Mouse (Mus musculus) left cerebral cortex, postnatal 4 days (tissue): ENCODE results near the gene Bcl7b. TPM values are rescaled to one million over a fixed set of nuclear protein-coding genes. Genes with fewer than 3 reads are reported as not detected.

ENCODE experiments used
- DNase-seq: peaks from one replicate; pipeline ENCODE4 v3.0.0-alpha.2; 2022
- intact Hi-C: fragments of 180-260 bp; cut with DNase I; formaldehyde crosslinking; loops from one replicate; pipeline ENCODE4 v1.15.1; 2025
- total RNA-seq, 2 experiments: library from RNA; stranded (reverse); gene quantifications; 2 replicates each; pipeline ENCODE4 v1.2.3; 2021

The Bcl7b gene
- total RNA-seq, 2 experiments from 2014 or later: 24.3 to 26.6 TPM

DNA sequence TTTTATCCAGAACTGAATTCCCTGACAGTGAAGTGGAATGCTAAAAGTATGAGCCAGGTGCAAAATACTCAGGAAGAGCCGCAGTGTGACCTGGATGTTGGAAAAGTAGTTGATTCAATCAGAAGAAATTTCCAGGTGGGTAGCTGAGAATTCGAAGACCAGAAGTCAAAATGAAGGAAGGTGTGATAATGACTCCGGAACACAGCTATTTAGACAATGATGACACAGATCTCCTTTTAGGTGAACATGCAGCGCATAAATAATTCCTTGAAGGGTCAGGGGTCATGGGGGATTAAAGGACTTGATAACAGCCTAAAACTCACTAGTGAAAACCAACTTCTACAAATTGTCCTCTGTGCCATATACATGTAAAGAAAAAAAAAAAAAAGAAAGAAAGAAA, 614 bp upstream of the Bcl7b start:
- DNase-seq: no peak
- intact Hi-C loops: no loop called here

DNA sequence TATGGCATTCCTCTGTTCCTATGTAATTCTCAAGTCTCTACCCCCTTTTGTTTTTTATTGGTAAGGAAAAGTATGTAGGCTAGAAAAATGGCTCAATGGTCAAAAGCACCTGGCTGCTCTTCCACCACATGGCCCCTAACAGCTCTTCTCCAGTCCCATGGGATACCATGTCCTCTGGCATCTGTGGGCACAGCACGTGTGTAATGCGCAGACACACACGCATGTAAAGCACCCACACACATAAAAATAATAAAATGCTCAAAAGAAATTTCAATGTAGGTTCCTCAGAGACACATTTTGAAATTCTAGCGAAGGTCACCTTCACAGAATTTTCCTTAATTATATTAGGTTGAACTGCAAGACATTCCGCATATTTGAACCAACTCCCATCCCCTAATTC, 1.4 kb downstream of the Bcl7b start:
- intact Hi-C loops: no loop called here
- no peak for DNase-seq

DNA sequence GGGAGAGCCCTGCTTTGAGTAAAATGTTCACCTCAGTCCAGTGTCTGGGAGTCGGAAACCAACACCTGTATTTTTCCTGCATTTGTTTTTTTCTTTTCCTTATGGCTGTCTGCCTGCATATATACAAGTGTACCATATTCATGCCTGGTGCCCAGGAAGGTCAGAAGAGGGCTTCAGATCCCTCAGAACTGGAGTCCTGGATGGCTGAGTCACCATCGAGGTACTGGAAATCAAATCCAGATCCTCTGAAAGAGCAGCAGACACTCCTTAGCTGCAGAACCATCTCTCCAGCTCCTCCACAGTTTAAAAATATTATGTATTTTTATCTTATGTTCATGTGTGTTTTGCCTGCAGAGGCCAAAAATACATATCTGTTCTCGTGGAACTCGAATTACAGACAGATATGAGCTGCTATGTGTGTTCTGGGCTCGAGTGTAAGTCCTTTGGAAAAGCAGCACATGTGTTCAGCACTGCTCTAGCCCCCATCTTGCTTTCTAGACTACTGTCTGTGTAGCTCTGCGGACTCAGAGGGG, 3.7 kb downstream of the Bcl7b start:
- DNase-seq: no peak
- intact Hi-C loops: loop anchor here (10.0 kb wide), 1 partner anchor 157 kb away; no protein-coding TSS in a partner anchor

DNA sequence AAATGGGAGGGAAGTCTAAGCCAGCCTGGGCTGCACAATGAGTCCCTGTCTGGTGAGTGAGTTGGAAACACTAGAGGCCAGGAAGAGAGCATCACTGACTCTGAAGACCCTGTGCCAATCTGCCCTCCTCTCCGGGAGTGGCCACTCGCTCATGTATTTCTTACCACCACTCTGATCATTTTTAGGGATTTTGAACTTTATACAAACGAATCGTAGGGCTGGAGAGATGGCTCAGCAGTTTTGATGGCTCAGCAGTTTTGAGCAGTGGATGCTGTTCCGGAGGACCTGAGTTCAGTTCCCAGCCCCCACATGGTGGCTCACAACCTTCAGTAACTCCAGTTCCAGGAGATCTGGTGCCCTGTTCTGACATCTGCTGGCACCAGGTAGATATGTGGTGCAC, 4.9 kb downstream of the Bcl7b start:
- no peak for DNase-seq
- intact Hi-C loops: loop anchor here (10.0 kb wide), 1 partner anchor 158 kb away; no protein-coding TSS in a partner anchor

DNA sequence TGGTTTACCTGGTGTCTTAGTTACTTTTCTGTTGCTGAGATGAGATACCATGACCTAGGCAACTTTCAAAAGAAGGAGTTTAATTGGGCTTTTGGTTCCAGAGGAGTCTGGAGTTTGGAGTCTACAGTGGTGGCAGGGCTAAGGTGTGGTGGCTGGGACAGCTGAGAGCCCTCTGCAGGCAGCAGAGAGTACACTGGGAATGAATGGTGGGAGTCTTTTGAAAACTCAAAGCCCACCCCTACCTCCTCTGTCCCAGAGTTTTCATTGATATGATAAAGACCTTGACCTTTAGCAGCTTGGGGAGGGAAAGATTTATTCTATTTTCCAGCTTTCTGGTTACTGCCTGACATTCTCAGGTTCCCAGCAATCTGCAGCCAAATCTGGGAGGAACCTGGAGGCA, 7.0 kb downstream of the Bcl7b start:
- intact Hi-C loops: loop anchor here (10.0 kb wide), 1 partner anchor 160 kb away; no protein-coding TSS in a partner anchor
- no peak for DNase-seq

DNA sequence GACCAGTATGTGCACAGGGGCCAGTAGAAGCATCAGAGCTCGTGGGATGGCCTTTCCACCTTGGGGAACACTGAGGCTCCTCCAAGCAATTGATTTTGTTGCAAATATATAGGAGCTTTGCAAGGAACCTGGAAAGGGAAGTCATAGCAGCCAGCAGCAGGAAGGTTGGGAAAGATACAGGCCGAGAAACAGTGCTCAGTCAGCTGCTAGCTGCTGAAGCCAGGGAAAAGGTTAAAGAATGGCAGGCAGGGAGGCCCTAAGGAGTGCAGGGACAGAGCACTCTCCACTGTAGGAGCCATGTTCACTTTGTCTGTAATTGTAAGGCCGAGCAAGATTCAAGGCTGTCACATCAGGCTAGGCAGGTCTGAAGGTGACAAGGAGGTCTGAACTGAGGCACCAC, 10.4 kb downstream of the Bcl7b start:
- intact Hi-C loops: loop anchor here (10.0 kb wide), 1 partner anchor 164 kb away; no protein-coding TSS in a partner anchor
- DNase-seq: no peak

DNA sequence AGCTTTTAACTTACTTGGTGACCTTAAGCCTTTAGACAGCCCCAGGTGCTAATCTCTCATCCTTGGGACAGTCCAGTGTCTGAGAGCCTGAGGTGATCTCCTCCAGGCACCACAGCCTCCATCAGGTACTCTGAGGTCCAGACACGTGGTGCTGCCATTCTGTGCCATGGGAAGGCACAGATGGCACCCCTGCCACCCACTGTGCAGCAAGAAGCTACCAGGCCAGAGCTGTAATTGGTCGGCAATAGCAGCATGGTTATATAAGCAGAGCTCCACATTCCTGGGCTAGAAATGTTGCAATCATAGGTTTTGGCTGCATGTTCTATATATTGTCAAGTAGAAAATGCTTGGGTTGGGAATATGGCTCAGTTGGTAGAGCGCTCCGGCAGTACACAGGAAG, 10.9 kb downstream of the Bcl7b start:
- intact Hi-C loops: loop anchor here (10.0 kb wide), 1 partner anchor 164 kb away; no protein-coding TSS in a partner anchor
- DNase-seq: peak; percentile 77

DNA sequence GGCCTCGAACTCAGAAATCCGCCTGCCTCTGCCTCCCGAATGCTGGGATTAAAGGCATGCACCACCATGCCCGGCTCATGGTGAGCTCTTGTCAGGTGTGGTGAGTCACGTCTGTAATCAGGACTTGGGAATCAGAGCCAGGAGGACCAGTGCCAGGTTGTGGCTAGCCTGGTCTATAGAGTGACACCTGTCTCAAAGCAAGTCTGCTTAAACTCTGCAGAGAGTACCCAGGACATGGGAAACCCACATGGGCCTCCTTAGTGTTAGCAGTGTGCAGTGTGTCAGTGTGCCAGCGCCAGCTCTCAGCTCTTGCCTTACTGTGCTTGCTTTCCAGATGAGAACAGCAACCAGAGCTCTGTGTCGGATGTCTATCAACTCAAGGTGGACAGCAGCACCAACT, 11.5 kb downstream of the Bcl7b start:
- no peak for DNase-seq
- intact Hi-C loops: loop anchor here (10.0 kb wide), 1 partner anchor 165 kb away; no protein-coding TSS in a partner anchor

DNA sequence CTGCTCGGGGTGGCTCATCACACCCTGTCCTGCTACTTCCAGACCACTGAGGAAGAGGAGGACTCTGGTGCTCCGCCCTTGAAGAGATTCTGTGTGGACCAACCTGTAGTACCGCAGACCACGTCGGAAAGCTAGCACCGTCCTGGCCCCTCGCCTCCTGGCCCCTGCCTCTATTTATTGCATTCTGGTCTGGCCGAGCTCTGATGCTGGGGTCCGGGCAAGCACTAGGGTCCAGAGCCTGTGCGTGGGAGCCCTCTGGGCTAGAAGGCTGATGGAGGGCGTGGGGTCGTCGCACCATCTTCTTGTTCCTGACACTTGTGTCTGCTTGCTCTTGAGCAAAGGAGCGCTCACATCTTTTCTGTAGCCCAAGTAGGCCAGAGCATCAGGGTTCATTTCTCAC, 12.7 kb downstream of the Bcl7b start:
- no peak for DNase-seq
- intact Hi-C loops: no loop called here

DNA sequence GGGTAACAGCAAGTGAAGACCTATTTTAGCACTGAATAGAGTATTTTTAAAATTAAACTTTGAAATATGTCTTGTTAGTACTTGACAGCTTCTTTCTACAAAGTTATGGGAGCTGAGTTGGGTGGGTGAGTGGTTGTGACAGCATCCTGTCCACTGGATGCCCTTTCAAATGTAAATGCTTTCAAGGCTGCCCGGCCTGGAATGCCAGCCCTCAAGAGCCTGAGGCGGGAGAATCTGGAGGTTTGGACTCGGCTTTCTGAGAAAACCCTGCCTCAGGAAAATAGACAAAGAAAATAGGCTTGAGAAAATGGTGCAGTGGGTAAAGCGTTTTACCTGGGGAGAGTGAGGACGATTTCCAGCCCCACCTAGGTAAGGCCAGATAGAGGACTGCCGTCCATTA, 13.7 kb downstream of the Bcl7b start:
- no peak for DNase-seq
- intact Hi-C loops: no loop called here

DNA sequence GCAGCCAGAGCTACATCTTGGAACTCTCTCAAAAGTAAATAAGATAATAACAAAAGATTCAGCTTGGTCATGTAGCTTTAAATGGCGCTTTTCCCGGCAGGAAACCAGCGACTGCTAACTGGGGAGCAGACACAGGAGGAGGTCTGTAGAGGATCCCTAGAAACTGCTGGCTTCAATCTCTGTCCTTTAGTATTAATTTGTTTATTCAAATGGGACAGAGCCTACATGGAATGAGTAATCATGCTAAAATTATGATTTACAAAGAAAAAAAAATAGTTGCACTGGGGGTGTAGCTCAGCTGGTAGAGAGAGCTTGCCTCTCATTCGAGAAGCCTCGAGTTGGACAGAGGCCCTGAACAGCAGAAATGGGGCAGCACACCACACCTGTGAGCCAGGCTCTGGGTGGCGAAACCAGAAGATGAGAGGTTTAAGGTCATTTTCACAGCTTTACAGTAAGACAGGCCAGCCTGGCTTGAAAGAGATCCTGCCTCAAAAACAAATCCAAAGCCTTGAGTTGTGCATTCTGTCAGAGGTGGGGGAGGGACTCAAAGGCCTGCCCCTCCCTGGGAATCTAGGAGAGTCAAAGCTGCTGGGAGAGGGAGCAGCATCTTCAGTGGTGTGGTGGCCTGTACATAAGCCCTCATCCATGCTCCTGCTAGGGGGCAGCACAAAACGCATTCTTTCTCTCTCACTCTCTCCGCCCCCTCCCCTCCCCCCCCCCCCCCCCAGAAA, 15.2 kb downstream of the Bcl7b start:
- no peak for DNase-seq
- intact Hi-C loops: no loop called here

DNA sequence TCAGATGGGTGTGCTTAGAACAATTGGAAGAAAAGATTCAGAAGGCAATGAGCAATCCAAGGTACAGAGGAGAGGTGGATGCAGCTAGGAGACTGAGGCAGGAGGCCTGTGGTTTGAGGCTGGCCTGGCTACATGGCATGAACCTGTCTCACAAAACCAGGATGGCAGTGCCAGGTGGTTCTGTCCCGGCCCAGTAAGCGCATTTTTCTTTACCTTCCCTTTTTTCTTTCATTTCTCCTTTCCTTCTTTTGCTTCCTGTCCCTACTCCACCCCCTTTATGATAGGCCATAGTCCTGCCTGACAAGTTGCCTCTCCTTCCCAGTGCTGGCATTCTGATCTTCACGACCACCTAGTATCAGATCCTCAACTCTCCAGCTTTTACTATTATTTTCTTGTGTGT, 16.9 kb downstream of the Bcl7b start:
- intact Hi-C loops: no loop called here
- DNase-seq: no peak

DNA sequence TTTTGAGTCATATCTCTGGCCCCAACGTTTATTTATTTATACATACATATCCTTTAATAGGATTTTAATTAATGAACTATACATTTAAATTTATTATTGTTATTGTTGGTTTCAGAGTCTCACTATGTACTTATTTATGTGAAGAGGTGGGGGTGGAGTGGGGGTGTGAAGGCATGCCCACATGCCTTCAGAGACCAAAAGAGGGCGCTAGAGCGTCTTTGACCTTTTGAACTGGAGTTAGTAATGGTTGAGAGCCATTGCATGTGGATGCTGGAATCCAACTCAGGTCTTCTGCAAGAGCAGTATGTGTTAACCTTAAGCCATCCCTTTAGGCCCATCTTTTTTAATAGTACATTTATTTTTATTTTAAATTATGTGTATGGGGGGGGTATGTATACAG, 17.5 kb downstream of the Bcl7b start:
- intact Hi-C loops: no loop called here
- peak; percentile 23 for DNase-seq

DNA sequence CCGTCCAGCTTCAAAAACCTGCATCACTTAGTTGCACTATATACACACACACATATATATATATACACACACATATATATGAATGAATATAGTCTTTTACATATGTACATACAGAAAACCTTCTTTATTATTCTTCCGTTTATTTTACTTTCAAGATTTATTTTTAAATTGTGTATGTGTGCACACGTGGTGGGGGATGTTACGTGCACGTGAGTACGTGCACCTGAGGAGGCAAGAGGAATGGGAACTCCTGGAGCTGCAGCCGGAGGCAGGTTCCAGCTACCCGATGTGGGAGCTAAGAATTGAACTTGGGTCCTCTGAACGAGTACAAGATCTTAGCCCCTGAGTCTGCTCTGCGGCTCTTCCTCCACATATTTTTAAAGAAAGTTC, 18.1 kb downstream of the Bcl7b start:
- intact Hi-C loops: no loop called here
- no peak for DNase-seq

DNA sequence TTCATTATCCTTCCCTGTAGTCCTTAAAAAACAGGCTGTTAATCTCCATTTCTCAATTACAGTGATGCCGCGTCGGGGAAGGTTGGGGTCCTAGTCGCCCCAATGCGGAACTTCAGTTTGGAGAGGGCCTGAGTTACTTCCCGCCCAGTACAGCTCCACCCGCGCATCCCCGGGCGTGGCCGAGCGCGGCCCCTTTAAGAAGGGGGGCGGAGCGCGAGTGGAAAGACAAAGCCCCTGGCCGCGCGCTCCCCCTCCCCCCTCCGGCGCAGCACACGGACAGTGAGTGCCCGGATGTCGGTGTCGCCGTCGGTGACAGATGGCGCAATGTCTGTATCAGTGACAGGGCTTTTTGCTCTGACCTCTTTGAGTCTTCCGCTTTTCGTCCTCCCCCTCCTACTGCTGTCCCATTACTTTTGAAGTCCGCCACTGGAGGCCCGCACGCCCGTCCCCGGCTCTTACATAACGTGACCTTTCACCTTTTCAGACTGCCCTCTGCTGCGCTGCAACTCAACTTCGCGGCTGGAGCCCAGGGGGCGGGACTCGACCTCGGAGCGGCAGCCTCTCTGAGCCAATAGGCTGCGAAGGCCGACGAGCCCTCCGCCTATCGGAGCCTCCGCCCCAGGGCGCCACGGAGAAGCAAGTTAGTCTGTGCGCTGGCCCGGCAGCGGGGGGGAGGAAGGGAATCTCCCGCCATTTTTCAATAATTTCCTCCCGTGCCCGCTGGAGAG, 18.7 kb downstream of the Bcl7b start, which contains the start of gene Baz1b:
Gene Baz1b, plus strand, starts transcription at position 644 of the 728 bp plus-strand sequence.
- intact Hi-C loops: no loop called here
- DNase-seq: peak; percentile 100

DNA sequence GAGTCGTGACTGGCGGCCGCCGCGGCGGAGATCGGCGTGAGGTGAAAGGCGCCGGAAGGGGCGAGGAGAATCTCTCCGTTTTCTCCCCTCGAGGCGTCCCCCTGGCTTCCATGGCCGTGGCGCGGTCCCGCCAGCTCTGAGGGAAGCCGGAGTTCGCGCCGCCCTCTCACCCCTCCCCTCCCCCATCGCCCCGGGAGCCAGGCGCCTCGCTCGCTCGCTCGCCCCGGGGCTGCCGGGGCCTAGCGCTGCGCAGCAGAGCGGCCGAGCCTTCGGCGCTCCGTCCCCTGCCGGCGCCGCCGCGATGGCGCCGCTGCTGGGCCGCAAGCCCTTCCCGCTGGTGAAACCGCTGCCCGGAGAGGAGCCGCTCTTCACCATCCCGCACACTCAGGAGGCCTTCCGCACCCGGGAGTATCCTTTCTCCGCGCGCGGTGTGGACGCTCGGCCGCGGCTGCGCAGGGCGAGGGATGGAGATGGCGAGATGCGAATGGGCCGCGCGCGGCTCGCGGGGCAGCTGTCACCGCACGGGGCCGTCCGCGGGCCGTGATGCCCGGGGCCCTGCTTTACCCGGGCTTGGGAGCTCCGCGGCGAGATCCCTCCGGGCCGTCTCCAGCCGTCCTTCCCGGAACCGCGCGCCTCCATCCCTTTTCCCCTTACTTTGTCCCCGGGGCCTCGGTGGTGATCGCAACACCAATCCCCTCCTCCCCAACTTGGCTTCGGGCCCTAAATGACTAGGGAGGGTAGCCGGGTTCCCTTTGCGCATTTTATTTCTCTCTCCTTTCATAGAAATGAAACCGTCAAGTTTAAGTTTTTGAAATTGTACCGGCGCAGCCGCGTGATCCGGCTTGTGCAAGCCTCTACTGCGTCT, 19.5 kb downstream of the Bcl7b start:
- intact Hi-C loops: no loop called here
- DNase-seq: peak; percentile 48

DNA sequence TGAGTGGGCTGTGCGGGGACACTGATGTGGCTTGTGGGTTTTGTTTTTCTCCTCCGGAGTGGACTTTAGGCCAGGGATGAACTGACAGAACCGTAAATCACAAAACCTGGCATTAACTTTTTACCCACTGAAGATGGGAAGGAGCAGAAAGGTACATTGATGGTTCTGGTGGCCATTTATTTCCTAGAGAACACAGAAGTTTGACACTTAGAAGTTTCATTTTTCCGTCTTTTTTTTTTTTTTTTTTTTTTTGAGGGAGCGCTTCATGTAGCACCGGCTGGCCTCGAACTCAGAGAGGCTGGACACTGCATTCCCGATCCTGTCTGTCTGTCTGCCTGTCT, 20.1 kb downstream of the Bcl7b start:
- no peak for DNase-seq
- intact Hi-C loops: no loop called here

DNA sequence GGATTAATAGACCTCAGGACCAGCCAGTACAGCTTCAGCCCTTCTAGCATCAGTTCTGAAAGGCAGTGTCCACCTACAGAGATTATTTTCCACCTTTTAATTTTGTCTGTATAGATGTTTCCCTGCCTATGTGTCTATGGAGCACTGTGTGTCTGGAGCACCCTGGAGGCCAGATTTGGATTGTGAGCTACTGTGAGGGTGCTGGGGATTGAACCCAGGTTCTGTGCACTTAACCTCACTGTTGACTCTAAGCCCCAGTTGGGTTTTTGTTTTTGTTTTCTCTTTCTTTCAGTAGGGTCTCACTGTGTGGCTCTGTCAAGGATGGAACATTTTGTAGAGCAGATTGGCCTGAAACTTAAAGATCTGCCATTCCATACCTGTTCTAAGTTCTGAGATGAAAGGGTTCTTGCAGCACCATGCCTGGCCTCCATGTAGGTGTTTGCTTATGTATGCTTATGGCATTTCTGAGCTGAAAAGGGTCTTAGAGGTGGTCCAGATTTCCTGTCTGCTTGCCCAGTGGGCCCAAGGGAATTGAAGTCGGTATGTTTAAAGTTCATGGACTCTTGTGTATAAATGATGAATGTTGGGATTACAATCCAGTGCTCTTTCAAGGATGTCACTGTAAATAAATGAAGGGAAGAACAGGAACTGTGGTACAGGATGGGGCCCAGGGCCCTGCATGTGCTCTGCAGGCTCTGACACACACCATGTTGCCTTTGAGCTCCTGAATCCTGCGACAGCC, 21.4 kb downstream of the Bcl7b start:
- intact Hi-C loops: loop anchor here (5.0 kb wide), 1 partner anchor 172 kb away; no protein-coding TSS in a partner anchor
- no peak for DNase-seq

DNA sequence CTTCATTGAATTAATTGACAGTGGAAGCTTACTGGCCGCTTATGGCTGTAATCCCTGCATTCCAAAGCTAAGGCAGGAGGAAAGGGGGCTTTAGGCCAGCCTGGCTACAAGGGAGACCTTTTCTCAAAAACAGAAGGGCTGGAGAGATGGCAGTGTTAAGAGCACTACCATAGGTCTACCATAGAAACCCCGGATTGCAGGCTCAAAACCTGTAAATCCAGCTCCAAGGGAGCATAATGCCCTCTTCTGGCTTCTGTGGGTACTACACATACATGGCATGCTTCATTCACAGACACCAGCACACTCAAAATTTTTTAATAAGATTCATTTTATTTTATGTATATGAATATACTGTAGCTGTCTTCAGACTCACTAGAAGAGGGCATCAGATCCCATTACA, 23.5 kb downstream of the Bcl7b start:
- DNase-seq: peak; percentile 60
- intact Hi-C loops: loop anchor here (5.0 kb wide), 1 partner anchor 174 kb away; no protein-coding TSS in a partner anchor

DNA sequence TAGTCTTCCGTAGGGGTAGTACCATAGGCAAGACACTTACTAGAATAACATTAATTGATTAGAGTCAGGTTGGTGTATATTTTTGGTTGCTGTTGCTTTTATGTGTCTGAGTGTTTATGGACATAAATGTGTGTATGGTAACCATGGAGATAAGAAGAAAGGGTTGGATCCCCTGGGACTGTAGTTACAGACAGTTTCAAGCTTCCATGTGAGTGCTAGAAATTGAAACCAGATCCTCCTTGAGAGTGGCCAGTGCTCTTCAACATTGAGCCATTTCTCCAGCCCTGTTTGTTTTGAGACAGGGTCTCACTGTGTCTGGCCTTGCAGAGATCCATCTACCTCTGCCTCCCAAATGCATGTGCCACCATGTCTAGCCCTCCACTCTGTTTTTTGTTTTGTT, 24.3 kb downstream of the Bcl7b start:
- DNase-seq: no peak
- intact Hi-C loops: loop anchor here (5.0 kb wide), 1 partner anchor 175 kb away; no protein-coding TSS in a partner anchor
